Mouse (Mus musculus): ENCODE data around the gene Il12rb1. TPM values are rescaled to one million over a fixed set of nuclear protein-coding genes. Genes with fewer than 3 reads are reported as not detected.

The Il12rb1 gene
- total RNA-seq, 2 experiments from 2014 or later, result not detected

Small RNA genes within 50 kb of the gene (microRNA-seq; reads per million reads assigned to microRNA genes)
- not detected for gene Mir7240

Other genes starting within 250 kb of the Il12rb1 start
- gene Isyna1, start 214.1 kb upstream of the Il12rb1 start, total RNA-seq (2021), result 100 to 1,000 TPM in 1 of 2 experiments, 10 to 100 TPM in 1; 98.7 to 260 TPM
- gene Ssbp4, start 199.6 kb upstream of the Il12rb1 start, total RNA-seq (2021), result 100 to 1,000 TPM in 1 of 2 experiments, 10 to 100 TPM in 1; 89.7 to 103 TPM
- gene Lrrc25, start 192.3 kb upstream of the Il12rb1 start, total RNA-seq (2021), result 1 to 10 TPM; 2.1 to 2.6 TPM
- gene Gdf15, start 176.0 kb upstream of the Il12rb1 start, total RNA-seq (2021), result 1 to 10 TPM; 5.0 to 6.0 TPM
- 100 to 1,000 TPM; 138 to 139 TPM for gene Pgpep1, start 148.1 kb upstream of the Il12rb1 start, total RNA-seq (2021)
- gene Lsm4, start 135.2 kb upstream of the Il12rb1 start, total RNA-seq (2021), result 10 to 100 TPM; 74.3 to 84.4 TPM
- 100 to 1,000 TPM; 219 to 227 TPM for gene Jund, start 109.5 kb upstream of the Il12rb1 start, total RNA-seq (2021)
- not detected for gene Iqcn, start 105.0 kb upstream of the Il12rb1 start, total RNA-seq (2021)
- gene Gm3336, start 89.9 kb upstream of the Il12rb1 start, total RNA-seq (2021), result not detected
- gene Pde4c, start 84.7 kb upstream of the Il12rb1 start, total RNA-seq (2021), result 1 to 10 TPM in 1 of 2 experiments, under 1 TPM in 1; 0.33 to 1.2 TPM
- 10 to 100 TPM; 68.6 to 78.2 TPM for gene Rab3a, start 53.8 kb upstream of the Il12rb1 start, total RNA-seq (2021)
- 100 to 1,000 TPM; 119 to 155 TPM for gene Mpv17l2, start 47.5 kb upstream of the Il12rb1 start, total RNA-seq (2021)
- 10 to 100 TPM; 35.6 to 51.5 TPM for gene Pik3r2, start 31.7 kb upstream of the Il12rb1 start, total RNA-seq (2021)
- 10 to 100 TPM; 16.8 to 19.0 TPM for gene Mast3, start 3.4 kb upstream of the Il12rb1 start, total RNA-seq (2021)
- 10 to 100 TPM in 1 of 2 experiments, 1 to 10 TPM in 1; 6.9 to 10.5 TPM for gene Arrdc2, start 31.3 kb downstream of the Il12rb1 start, total RNA-seq (2021)
- gene Kcnn1, start 54.8 kb downstream of the Il12rb1 start, total RNA-seq (2021), result 1 to 10 TPM; 2.3 to 4.0 TPM
- gene Ccdc124, start 65.5 kb downstream of the Il12rb1 start, total RNA-seq (2021), result 10 to 100 TPM; 54.7 to 57.2 TPM
- gene Slc5a5, start 84.3 kb downstream of the Il12rb1 start, total RNA-seq (2021), result not detected
- gene Rpl18a, start 89.0 kb downstream of the Il12rb1 start, total RNA-seq (2021), result 1,000 to 10,000 TPM; 1,312 to 1,373 TPM
- gene Map1s, start 97.5 kb downstream of the Il12rb1 start, total RNA-seq (2021), result 10 to 100 TPM; 25.6 to 42.0 TPM

Data from adrenal gland, postnatal 36 days (tissue).